Mouse (Mus musculus) urinary bladder, postnatal 4 days (tissue): ENCODE results near the gene Osr1.

Source experiments
- DNase-seq, 2 experiments: peaks; one replicate each; pipeline ENCODE4 v3.0.0; 2021 to 2022; ENCODE audit warnings: low spot score in 2 of 2

The Osr1 gene

DNA sequence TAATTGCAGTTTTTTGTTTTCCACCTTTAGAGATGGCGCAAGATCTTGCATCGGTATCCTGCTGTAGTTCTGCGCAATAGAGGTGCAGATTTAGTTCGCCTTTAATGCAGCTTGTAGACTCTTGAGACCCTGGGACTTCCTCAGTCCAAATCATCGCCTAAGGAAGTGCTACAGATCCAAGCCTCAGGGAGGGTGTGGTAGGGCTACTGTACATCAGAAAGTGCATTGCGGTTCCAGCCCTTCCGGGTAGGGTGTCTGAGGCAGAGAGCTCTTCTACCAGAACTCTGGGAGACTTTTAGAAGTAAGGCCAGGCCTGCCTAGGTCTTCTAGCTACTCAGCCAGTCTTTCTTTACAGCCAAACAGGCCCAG is 15.2 kb downstream of the Osr1 start:
- DNase-seq = no peak

GRCm38 (mm10) chr12:9587732-9588131 is 17.8 kb downstream of the Osr1 start:
- DNase-seq = no peak

GRCm38 (mm10) chr12:9589561-9590134 is 19.7 kb downstream of the Osr1 start:
- DNase-seq = no peak

DNA sequence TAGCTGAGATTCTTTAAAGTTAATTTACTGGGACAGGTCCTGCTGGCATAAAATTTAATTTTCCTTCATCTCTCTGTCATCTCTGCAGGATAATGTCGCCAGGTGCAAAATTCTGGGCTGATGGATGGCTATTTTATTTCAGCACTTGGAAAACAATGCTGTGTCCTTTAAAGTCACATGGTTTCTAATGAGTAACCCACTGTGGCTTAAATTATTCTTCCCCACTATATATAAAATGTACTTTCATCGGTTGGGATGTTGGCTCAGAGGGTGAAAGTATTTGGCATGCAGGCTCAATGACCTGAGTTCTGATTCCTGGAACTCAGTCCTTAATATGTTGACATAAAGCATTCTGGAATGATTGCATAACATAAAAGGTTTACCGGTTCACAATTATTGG is 21.2 kb downstream of the Osr1 start:
- no peak for DNase-seq

GRCm38 (mm10) chr12:9598219-9598618 is 28.3 kb downstream of the Osr1 start:
- no peak for DNase-seq
